Mouse (Mus musculus) embryo, embryonic 10 days (tissue): ENCODE measurements around the gene 6030468B19Rik.
"Not testable (repeated sequence)": the region's sequence is repeated elsewhere in the genome, so short reads cannot be mapped to it uniquely, and the experiment has no call there.

ENCODE experiments used
- DNase-seq: peaks from one replicate; pipeline ENCODE4 v3.0.0-alpha.2; 2015; ENCODE audit warnings: low spot score

6030468B19Rik gene

DNA sequence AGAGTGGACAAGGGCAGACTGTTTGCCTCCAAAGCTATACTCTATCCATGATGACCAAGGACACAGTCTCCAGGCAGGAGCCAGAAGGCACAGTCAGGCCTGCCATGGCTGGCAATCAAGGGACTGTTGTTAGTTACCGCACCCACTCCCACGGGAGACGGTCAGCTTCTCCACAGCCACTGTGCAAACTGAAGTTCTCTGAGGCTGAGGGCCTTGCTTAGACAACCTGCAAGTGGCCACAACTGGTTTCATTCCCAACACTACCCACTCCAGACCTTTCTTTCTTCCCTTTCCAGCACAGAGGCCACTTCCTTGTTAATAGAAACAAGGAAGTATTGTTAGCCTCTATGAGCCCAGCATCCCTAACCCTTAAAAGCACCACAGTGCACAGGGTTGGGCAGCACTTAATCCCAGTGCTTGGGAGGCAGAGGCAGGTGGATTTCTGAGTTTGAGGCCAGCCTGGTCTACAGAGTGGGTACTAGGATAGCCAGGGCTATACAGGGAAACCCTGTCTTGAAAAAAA lies 5.8 kb downstream of the 6030468B19Rik start:
- DNase-seq = no peak

DNA sequence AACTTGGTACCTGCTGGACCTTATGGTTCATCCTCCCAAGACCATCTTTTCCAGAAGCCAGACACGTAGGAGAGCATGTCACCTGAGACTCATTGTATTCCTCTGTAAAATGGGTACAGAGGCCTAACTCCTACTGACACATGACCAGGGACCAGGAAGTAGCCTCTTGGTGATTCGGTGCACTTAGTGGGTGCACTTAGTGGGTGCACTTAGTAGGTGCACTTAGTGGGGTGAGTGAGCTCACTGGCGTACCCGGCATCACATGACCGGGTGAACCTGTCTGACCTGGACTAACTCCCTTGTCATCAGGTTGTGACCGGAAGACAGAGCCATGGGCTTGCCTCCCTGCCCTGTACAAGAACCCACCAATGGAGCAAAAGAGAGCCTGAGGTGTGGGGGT lies 9.3 kb downstream of the 6030468B19Rik start:
- no peak for DNase-seq

DNA sequence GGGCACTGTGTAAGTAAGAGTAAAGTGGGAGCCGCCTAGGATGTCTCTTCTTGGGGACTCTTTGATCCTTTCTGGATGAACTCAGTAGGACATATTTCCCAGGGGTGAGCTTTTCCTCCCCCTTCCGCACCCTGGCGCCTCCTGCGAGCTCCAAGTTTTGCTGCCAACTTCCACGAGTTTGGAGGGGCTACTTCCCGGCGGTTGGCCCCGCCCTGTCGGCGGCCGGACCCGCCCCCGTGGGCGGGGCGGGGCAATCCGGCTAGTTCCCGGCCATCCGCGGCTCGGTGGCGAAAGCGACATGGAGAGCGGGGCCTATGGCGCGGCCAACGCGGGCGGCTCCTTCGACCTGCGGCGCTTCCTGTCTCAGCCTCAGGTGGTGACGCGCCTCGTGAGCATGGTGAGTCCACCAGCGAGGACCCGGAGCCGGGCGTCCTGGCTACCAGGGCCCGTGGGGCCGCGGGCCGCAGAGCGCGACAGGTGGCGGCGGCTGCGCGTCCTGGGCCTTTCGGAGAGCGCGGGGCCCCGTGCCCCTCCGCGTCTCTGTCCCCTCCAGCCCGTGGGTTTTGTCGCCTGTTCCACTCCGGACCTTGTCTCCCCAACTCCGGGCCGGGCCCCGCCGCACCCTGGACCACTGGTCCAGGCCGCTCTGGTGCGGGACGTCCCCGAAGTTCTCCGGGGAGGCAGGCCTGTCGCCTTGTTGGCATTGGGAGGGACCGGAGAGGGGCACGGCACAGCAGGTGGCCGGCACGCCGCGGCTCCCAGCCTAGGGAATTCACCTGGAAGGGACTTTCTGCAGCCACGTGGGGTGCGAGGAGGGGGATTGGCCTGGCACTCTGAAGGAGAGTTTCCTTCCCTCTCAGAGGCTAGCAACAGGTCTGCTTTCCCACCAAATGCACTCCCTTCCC lies 12.2 kb downstream of the 6030468B19Rik start, which contains the start of the genes Gm20708 and Syngr2:
TSS of gene Gm20708 (plus strand) at position 262 of the 905 bp plus-strand sequence.
TSS of gene Syngr2 (plus strand) at position 262 of the 905 bp plus-strand sequence.
- peak; percentile 76 for DNase-seq

DNA sequence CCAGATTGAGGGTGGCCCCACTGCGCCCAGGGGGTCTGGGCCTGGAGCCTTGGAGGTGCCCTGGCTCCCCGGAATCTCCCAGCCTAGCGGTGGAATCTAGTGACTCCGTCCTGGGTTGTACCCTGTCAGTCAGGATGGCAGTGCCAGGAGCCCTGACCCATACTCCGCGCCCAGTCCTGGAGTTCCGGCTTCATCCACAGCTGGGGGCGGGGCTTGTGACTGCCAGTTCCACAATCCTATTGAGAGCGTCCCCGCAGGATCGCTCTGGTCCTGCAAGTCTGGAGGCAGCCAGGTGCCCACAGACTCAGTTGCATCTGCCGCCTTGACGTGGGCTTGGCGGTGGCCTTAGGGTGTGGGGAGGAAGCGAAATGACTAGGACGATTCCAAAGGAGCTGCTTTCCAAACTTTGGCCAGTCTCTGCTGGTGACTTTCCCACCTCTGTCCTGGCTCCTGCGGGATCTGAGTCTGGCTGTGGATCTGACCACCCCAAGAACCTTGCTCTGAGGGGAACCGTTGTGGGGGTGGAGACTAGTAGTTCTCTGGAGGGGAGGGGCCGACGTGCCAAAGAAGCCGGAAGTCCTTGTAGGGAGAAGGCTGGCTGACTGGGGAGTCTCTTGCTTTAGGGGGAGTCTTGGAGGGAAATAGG lies 13.1 kb downstream of the 6030468B19Rik start:
- peak; percentile 88 for DNase-seq

DNA sequence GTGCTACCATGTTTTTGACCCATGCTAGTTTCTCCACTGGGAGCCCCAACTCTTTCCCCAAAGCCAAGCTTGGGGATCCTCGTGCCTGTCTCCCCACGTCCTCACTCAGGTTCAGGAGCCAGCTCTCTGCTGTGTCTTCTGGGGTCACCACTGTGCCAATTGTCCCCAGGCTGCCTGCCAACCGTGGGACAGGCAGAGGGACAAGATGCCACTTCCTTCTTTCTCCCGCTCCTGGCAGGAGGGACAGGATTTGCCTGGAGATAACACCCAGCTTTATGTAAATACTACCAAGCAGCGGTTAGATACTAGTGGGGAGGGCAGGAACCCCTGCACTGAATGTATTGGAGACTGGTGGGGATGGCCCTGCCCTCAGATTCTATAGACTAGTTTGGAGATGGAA lies 16.4 kb downstream of the 6030468B19Rik start:
- DNase-seq = no peak

DNA sequence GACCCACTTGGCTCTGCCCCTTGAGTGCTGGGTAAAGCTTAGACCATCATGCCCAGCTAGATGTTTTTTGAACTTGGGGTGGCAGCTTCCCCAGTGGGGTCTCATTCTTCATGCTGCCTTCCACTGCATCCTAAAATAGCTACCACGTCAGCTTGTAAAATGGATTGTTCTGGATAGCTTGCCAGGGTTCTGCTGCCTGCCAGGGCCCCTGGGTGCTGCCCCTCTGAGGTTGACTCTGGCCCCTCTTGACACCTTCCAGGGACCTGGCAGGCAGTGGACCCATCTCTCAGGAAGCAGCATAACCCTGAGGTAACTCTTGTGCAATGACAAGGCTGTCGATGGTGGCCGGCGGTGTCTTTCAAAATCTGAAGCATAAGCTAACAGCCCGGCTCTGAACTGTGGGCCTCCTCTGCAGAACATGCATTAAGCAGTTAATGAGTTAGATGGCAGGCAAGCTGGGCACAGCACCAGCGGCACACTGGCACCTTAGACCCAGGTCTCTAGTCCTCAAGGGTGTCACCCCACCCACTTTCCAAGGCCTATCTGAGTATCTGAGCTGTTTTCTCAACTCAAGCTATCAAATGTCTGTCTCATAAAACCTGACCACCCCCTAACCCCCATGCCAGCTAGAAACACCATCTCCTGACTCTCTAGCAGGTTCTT lies 17.4 kb downstream of the 6030468B19Rik start:
- DNase-seq = no peak

DNA sequence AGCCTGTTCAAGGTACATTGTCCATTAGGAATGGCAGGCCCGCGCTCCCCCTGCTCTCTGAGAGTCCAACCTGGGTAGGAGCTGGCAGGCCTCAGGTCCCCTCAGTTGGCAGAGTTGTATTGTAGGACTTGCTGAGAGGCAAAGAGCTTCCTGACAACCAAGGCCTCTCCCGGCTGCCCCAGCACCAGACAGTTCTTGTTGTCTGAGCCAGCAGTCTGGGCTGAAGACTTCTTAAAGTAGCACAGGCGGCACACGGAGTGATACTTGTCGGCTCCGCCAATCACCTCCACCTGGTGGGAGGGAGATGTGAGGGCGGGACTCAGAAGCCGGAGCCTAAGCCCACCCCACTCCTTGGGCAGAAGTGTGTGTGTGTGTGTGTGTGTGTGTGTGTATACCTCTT lies 18.4 kb downstream of the 6030468B19Rik start:
- not testable (repeated sequence) for DNase-seq

DNA sequence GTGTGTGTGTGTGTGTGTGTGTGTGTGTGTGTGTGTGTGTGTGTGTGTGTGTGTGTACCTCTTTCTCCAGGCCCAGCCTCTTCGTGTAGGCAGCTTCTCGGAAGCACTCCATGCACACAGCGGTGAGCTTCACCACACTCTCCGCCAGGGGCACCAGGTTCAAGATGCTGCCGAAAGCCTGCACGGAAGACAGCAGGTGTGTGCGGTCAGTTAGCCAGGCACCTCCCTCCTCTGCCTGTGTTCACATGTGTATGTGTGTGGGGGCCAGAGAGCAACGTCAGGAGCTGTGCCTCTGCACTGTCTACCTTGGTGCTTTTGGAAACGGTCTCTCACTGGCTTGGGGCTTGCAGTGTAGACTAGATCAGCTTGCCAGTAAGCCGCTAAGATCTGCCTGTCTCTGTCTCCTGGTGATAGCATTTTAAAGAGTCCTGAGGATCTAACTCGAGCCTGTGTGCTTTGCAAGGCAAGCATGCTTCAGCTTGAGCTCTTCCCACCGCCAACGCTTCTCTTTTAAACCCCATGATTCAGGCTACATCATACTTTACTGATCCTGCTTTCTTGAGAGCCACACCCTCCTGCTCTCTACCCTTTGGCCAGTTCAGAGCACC lies 19.0 kb downstream of the 6030468B19Rik start:
- no peak for DNase-seq

DNA sequence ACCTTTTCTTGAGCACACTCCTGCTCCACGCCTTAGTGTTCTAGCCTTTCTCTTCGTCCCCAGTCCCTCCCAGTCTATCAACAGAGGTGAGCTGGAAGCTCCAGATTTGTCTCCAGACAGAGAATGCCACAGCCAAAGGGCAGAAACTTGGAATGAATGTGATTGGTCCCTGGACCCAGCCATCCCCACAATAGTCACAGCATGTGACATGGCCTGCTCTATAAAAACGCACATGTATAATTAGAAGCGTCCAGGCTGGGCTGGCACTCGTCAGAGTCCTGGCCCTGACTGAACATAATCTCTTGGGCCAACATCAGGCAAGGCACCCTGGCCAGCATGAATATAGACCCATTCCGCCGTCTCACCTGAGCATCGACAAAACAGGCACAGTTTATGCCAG lies 21.6 kb downstream of the 6030468B19Rik start:
- DNase-seq = no peak

DNA sequence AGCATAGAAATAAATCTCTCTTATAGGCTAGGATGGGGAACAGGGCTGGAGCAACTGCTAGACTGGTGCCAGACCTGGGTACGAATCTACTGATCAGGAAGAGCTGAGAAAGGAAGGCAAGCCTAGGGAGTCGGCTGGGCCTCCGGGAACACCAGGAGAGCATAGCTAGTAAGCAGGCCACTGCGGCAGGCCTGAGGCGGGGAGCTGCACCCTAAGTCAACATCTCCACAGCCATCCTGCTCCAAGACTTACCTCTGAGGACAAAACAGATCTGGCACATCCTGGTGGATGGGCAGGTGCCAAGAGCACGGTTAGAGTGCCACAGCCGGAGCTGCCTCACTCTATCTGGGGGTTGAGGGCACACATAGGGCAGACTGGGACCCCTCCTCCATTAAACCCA lies 22.7 kb downstream of the 6030468B19Rik start:
- DNase-seq = no peak

DNA sequence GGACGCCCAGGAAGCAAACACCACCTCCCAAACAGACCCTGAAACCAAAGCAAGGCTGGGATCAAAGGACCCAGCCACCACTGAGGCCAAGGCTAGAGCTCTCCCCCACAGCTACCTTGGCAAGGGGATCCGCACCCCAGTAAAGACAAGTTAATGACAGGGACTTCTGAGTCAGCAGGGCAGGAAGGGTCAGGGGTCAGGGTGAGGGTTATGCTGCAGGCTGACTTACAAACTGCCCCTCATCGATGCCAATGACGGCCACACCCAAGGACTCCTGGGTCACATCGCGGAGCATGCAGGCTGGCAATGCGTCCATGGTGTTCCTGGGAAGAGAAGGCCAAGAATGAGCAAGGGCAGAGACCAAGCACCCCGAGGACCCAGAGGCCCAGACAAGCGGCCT lies 24.4 kb downstream of the 6030468B19Rik start:
- no peak for DNase-seq

DNA sequence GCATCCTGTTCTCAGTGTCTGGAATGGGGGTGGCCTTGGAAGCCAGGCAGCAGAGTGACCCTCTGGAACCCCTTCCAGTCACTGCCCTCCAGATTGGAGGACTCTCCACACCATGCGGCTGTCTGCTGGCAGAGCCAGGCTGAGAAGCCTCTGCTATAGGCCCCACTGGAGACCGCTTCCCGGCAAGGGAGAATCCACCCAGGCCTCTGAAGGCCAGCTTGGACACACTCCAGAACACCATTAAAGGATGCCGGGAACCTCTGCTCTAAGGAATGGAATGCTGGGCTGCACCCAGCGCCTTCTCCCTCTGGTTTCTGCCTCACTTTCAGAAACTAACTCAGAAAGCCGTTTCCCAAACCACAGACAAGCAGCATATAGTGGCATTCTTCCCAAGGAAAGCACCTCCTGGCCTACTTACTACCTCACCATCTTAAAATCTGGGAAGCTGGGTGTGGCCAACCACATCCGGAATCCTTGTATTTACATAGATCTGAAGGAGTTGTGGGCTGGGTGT lies 25.3 kb downstream of the 6030468B19Rik start:
- no peak for DNase-seq

DNA sequence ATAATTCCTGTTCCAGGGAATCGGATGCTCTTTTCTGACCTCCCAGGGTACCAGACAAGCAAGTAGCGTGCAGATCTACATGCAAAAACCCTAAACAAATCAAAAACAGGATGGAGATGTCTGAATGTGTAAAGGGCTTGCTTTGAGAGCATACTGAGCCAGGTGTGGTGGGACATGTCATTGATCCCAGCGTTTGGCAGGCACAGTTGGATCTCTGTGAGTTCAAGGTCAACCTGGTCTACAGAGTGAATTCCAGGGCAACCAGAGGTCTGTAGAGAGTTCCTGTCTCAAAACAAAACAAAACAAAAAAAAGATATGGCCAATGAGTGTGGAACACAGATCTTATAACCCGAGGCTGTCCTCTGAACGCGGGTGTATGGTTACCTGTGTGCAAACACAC lies 26.0 kb downstream of the 6030468B19Rik start:
- no peak for DNase-seq

DNA sequence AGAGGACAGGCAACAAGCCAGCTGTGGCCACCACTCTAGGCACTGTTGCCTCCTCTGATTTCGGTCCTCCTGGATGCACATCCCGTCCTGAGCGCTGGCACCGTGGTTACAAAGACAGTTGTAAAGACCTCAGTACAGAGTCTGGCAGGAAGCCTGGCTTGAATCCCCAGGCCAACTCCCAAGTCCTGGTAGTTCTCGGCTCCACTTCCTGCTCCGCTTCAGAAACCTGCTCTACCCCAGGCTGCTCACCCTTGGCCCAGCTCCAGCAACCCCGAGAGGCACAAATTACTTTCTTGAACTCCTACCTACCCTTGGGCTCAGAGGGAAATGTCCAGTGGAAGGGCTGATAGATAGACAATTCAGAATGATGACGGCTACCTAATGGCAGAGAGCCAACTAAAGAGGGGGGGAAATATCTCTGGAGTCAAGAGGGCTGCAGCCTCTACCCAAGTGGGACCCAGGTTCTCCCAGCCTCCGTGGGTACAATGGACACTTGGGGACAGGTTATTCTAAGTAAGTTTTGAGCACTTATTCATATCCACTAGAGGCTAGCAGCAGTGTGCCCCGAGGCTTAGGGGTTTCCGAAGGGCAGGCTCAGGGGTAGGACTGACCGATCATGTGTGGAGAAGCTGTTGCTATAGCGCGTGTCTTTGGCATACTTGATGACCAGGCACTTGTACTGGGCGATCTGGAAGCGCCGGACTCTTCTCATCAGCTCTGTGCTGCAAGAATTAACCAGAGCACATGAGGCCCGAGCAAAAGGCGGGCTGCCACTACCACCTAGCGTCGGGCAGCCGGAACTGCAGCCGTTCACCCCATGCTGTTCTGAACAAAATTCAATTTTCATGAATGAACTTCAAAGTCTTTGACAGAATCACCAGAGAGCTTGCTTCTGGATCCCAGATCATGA lies 26.9 kb downstream of the 6030468B19Rik start:
- peak; percentile 92 for DNase-seq

DNA sequence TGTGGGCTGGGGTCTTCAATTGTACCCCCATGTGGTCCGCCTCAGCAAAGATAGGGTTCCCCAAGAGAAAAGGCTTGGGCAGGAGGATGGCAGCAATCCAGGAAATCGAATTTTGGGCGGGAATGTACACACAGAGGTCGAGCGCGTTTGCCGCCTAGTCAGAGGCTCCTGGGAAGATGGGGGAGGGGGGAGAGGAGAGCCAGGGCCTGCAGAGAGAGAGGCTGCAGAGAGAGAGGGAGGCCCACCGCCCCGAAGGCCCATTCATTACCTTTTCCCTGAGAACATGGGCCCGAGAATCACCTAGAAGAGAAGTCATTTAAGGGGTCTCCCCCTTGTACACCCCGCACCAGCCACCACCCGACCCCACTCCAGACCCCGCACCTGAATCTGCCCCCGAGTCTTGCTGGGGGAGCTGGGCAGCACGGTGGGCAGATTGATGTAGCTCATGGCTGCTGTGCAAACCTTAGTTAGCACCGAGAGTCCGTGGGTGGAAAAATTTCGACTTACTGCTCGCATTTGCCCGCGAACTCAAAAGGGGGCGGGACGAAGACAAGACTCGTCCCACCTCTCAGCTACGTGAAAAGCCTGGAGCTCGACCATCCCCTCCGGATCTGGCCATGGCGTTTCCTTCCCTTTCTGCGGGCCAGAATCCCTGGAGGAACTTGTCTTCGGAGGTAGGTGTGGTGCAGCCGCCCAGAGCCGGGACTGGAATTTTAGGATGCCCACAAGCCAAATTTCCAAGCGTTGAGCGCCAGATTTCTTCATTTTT lies 28.1 kb downstream of the 6030468B19Rik start, which contains the start of the genes Afmid and Tk1:
TSS of gene Afmid (plus strand) at position 592 of the 769 bp plus-strand sequence.
TSS of gene Tk1 (minus strand) at position 760 of the 769 bp plus-strand sequence.
- DNase-seq = peak; percentile 94

DNA sequence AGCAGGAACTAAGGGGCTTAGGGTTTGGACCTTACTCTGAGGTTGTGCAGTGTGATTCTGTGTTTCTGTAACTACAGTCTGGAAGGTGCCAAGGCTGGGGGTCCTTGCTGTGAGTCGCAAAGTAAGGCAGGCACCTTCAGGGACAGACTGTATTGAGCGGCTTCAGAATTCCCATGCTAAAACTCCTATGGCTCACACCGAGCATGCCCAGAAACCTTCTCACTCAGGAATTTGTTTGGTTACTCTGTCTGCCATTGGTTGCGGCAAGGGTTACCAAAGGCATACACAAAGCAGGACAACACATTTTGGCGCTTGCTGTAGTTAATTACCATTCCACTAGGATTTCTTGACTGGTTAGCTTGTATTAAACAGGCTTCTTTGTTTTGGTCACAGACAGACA lies 28.7 kb downstream of the 6030468B19Rik start:
- DNase-seq = peak; percentile 62

DNA sequence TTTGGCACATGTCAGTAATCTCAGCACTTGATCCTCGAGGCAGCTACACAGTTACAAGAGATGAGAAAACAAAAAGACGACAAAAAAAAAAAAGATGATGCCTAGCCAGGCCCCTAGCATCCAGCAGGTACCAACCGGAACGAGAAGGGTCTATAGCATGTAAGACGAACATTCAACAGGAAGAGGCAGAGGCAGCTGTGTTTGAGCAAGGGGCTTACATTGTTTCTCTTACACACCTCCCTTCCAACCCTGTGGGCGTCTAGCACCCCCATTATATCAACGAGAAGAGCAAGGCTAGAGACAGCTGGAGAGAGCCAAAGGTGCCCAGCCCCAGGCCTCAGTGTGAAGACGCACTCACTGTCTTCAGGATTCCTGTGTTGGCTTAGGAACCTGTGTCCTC lies 29.5 kb downstream of the 6030468B19Rik start:
- no peak for DNase-seq

DNA sequence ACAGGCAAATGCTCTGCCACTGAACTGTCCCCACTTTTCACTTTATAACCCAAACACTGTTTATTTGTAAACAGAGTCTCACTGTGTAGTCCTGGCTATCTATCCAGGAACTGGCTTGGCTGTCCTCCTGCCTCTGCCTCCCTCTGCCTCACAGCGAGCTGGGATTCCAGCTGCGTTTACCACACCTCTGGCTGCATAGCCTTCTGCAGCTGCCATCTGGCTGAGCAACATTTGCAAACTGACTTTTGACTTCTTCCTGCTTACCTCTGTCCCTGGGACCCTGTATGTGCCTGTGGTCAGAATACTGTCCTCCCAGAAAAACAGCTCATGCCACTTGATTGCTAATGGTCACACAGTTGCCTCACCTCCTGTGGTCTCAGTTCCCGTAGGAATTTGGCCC lies 29.9 kb downstream of the 6030468B19Rik start:
- DNase-seq = no peak

DNA sequence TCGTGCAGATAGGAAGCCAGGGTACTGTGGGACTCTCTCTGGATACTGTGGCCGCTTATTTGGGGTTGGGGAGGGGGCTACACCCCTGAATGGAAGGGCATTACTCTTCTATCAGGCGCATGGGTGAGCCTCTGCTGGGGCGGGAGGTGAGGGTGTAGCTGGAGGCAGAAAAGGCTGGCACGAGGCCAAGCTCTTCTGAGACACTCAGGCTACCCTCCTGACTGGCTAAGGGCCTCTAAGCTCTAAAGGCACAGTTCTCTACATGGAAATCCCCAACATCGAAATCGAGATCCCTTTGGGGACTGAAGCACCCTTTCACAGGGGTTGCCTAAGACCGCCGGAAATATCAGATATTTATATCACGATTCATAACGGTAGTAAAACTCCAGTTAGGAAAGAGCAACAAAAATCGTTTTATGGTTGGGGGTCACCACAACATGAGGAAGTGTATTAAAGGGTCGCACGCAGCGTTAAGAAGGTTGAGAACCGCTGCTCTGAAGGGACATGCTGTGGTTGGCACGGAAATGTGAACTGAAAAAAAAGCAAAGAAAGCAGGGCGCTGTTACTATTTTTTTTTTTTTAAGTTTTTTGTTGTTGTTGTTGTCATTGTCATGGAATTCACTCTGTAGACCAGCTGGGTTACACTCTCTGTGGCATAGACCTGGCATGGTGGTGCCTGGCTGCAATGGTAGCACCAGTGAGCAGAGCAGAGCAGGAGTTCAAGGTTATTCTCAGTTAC lies 30.9 kb downstream of the 6030468B19Rik start:
- DNase-seq = no peak
